23 mouse cellular contexts compared by ENCODE assay signal in genomic region chr4:102555566-102555965, GRCm38 (mm10).
A peak's percentile ranks its signal among the peaks of the same experiment; 100 is the strongest.
DNase-seq lines count a peak whose midpoint lies in the region; ATAC-seq and TF ChIP-seq lines count a peak whose summit lies in the region.
"Had no signal": no experiment of that assay in that cellular context is flagged by ENCODE, and none has a peak within 500 bp of the region (broad histone marks: within the 10 kb centered on the region; RNA-seq: fewer than 3 reads in every experiment).

No protein-coding gene starts in this region.

- peak overlapping the region; percentile 19; the same call in 1 of the 2 replicates for H3K27ac ChIP-seq in liver, adult 2 months (replicated peaks; ENCODE audit: insufficient read depth, low read depth, low read length)
- H3K27ac ChIP-seq in liver, embryonic 11.5 days (ENCODE audit: low read depth, low read length): no peak overlapping the region
- H3K27ac ChIP-seq: embryonic facial prominence, embryonic 10.5 days; embryonic facial prominence, embryonic 12.5 days; forebrain, embryonic 13.5 days; forebrain, embryonic 15.5 days had no signal

- no peak for ATAC-seq in liver, embryonic 11.5 days (replicated peaks; ENCODE audit: low FRiP score)
- ATAC-seq: activated CD4-positive, CD25-positive, alpha-beta regulatory T cell, adult 4 months; forebrain, embryonic 13.5 days; forebrain, embryonic 15.5 days; forebrain, postnatal 0 days; Patski had no signal

- 25% methylated on average over 7 of the region's 7 CpGs for WGBS in liver, adult 2 months
- 66% methylated on average over 7 of the region's 7 CpGs for WGBS in liver, embryonic 11.5 days

- peak; percentile 91 for DNase-seq in liver, adult 2 months (ENCODE audit: extremely low read depth, low read depth, low spot score)
- DNase-seq in liver, embryonic 11.5 days (ENCODE audit: low spot score): no peak
- DNase-seq in 3134 (ENCODE audit: extremely low read depth, insufficient read length, low spot score): peak; percentile 46
- peak; percentile 34 for DNase-seq in 3T3-L1 (ENCODE audit: low read depth, low spot score)
- peak; percentile 74 for DNase-seq in NIH3T3 (ENCODE audit: low read depth)
- DNase-seq in right cerebral cortex, adult 18-20 months: no peak
- no peak for DNase-seq in embryo, embryonic 10.5 days (ENCODE audit: low spot score)
- DNase-seq: adrenal gland, adult 8-10 months; adrenal gland, postnatal 14 days; cerebellum, adult 11 months; cerebellum, adult 18-20 months; cerebellum, adult 8-10 months; cerebellum, adult 9-11 months; cerebellum, postnatal 14 days; cerebellum, postnatal 36 days; forebrain, postnatal 0 days had no signal

- H3K9ac ChIP-seq in liver, adult 2 months (ENCODE audit: low read depth, low read length): no peak overlapping the region
- H3K9ac ChIP-seq in liver, embryonic 11.5 days (ENCODE audit: low read depth, low read length): no peak overlapping the region
- H3K9ac ChIP-seq: embryonic facial prominence, embryonic 12.5 days; forebrain, embryonic 13.5 days; forebrain, embryonic 15.5 days; forebrain, postnatal 0 days had no signal

- H3K4me2 ChIP-seq in liver, embryonic 11.5 days: no peak overlapping the region
- H3K4me2 ChIP-seq: embryonic facial prominence, embryonic 12.5 days; forebrain, embryonic 13.5 days; forebrain, embryonic 15.5 days had no signal

- no peaks in the 10 kb centered on the region for H3K79me2 ChIP-seq in liver, adult 2 months (ENCODE audit: control insufficient read depth, insufficient read depth, low read length)

- no peak for TF ChIP-seq POLR2A in liver, adult 2 months (IDR thresholded peaks at IDR 0.05; ENCODE audit: extremely low read depth, insufficient read depth, low read length)

- H3K9me3 ChIP-seq in liver, embryonic 11.5 days (ENCODE audit: control insufficient read depth, low read length): no peaks in the 10 kb centered on the region
- H3K9me3 ChIP-seq: embryonic facial prominence, embryonic 10.5 days; embryonic facial prominence, embryonic 12.5 days; forebrain, embryonic 13.5 days; forebrain, embryonic 15.5 days had no signal

- no peak overlapping the region for H3K4me3 ChIP-seq in liver, adult 2 months (ENCODE audit: insufficient read depth, low read depth, low read length)
- no peak overlapping the region for H3K4me3 ChIP-seq in liver, embryonic 11.5 days (ENCODE audit: low read depth, low read length)
- H3K4me3 ChIP-seq: embryonic facial prominence, embryonic 10.5 days; embryonic facial prominence, embryonic 12.5 days; forebrain, embryonic 13.5 days; forebrain, embryonic 15.5 days had no signal

- TF ChIP-seq CTCF in liver, adult 2 months (IDR thresholded peaks at IDR 0.05; ENCODE audit: low read depth, low read length): no peak

- no peaks in the 10 kb centered on the region for H3K27me3 ChIP-seq in liver, adult 2 months (ENCODE audit: control insufficient read depth, insufficient read depth, low read length)
- no peaks in the 10 kb centered on the region for H3K27me3 ChIP-seq in liver, embryonic 11.5 days (replicated peaks; ENCODE audit: control insufficient read depth, insufficient read depth, low read length)
- H3K27me3 ChIP-seq: embryonic facial prominence, embryonic 12.5 days; forebrain, embryonic 13.5 days; forebrain, embryonic 15.5 days; Patski had no signal

- no peaks in the 10 kb centered on the region for H3K36me3 ChIP-seq in liver, adult 2 months (ENCODE audit: control insufficient read depth, insufficient read depth, low read length)
- no peaks in the 10 kb centered on the region for H3K36me3 ChIP-seq in liver, embryonic 11.5 days (ENCODE audit: control insufficient read depth, insufficient read depth, low read length)
- H3K36me3 ChIP-seq: embryonic facial prominence, embryonic 10.5 days; embryonic facial prominence, embryonic 12.5 days; forebrain, embryonic 15.5 days; G1E had no signal

- H3K4me1 ChIP-seq in liver, adult 2 months (ENCODE audit: control insufficient read depth, insufficient read depth, low read length): peaks cover 13% of the 10 kb centered on the region
- no peaks in the 10 kb centered on the region for H3K4me1 ChIP-seq in liver, embryonic 11.5 days (replicated peaks; ENCODE audit: control insufficient read depth, insufficient read depth, low read length)
- H3K4me1 ChIP-seq: embryonic facial prominence, embryonic 12.5 days; forebrain, embryonic 13.5 days; forebrain, embryonic 15.5 days had no signal

Comparison
In these comparisons a context has a peak if more than half of its experiments do, and no peak if none do; other contexts are left out.
1. DNase-seq: peak in liver, adult 2 months (single experiment), 3134 (single experiment), 3T3-L1 (single experiment) and NIH3T3 (single experiment); none in liver, embryonic 11.5 days (single experiment), right cerebral cortex, adult 18-20 months (single experiment) and embryo, embryonic 10.5 days (single experiment).